Mouse (Mus musculus): ENCODE results near the gene Rap1gap2. TPM values are rescaled to one million over a fixed set of nuclear protein-coding genes. Genes with fewer than 3 reads are reported as not detected.

Gene Rap1gap2
- polyA plus RNA-seq, 1 experiment from 2014 or later, result 13.1 TPM

GRCm38 (mm10) chr11:74619201-74619955, 8.7 kb upstream of the Rap1gap2 start, which contains the start of gene Ccdc92b:
TSS of gene Ccdc92b (plus strand) at chr11:74619605.
- H3K36me3 ChIP-seq, result no peaks in the 10 kb centered on the region
- peak within 1 kb of the TSS; percentile 36 for H3K4me3 ChIP-seq (replicated peaks)
- H3K27ac ChIP-seq, result no peak within 1 kb of the TSS
- WGBS, result 1% methylated on average over 60 of the region's 63 CpGs
- peak; percentile 77 for ATAC-seq (ENCODE audit: insufficient read depth, low FRiP score, low read depth)
- H3K27me3 ChIP-seq (replicated peaks), result peaks cover 29% of the 10 kb centered on the region
- 0 out of 2 replicates have a peak, but pooled peaks cover 6% of the 10 kb centered on the region for H3K4me1 ChIP-seq
- H3K9ac ChIP-seq, result no peak within 1 kb of the TSS
- no peaks in the 10 kb centered on the region for H3K9me3 ChIP-seq
- H3K4me2 ChIP-seq, result peak within 1 kb of the TSS; percentile 58

- ATAC-seq (ENCODE audit: insufficient read depth, low FRiP score, low read depth), result no peak
- Histone ChIP-seq H3K27ac (no peak overlapping the region), H3K4me2 (no peak overlapping the region), H3K9ac (no peak overlapping the region), H3K4me1 (peaks cover 9% of the 10 kb centered on the region; the same call in 1 of the 2 replicates), H3K9me3 (no peaks in the 10 kb centered on the region), H3K36me3 (no peaks in the 10 kb centered on the region), H3K27me3 (replicated peaks) (peaks cover 35% of the 10 kb centered on the region), H3K4me3 (replicated peaks) (no peak overlapping the region)
- WGBS, result 42% methylated on average over 5 of the region's 5 CpGs
Measured at GRCm38 (mm10) chr11:74615571-74615970, 4.9 kb upstream of the Rap1gap2 start.

- no peak for ATAC-seq (ENCODE audit: insufficient read depth, low FRiP score, low read depth)
- Histone ChIP-seq H3K4me3 (replicated peaks) (no peak overlapping the region), H3K36me3 (no peaks in the 10 kb centered on the region), H3K4me2 (no peak overlapping the region), H3K9ac (no peak overlapping the region), H3K27me3 (replicated peaks) (peaks cover 31% of the 10 kb centered on the region), H3K4me1 (peaks cover 8% of the 10 kb centered on the region; the same call in 1 of the 2 replicates), H3K9me3 (no peaks in the 10 kb centered on the region), H3K27ac (no peak overlapping the region)
- WGBS, result 65% methylated on average over 4 of the region's 4 CpGs
Measured at GRCm38 (mm10) chr11:74613428-74613827, 2.7 kb upstream of the Rap1gap2 start.

GRCm38 (mm10) chr11:74611437-74611836, 722 bp upstream of the Rap1gap2 start:
- H3K4me2 ChIP-seq, result 0 out of 2 replicates have a peak overlapping the region, but pooled peaks have one; percentile 67
- H3K4me3 ChIP-seq (replicated peaks), result no peak overlapping the region
- WGBS, result 14% methylated on average over 7 of the region's 7 CpGs
- ATAC-seq (ENCODE audit: insufficient read depth, low FRiP score, low read depth), result peak; percentile 50; the same call in 1 of the 2 replicates
- H3K4me1 ChIP-seq, result peaks cover 8% of the 10 kb centered on the region; the same call in 1 of the 2 replicates
- no peak overlapping the region for H3K27ac ChIP-seq
- H3K9me3 ChIP-seq, result no peaks in the 10 kb centered on the region
- H3K27me3 ChIP-seq (replicated peaks), result peaks cover 31% of the 10 kb centered on the region
- H3K9ac ChIP-seq, result no peak overlapping the region
- H3K36me3 ChIP-seq, result no peaks in the 10 kb centered on the region

GRCm38 (mm10) chr11:74610068-74610467, 647 bp downstream of the Rap1gap2 start:
- Histone ChIP-seq H3K4me1 (peaks cover 8% of the 10 kb centered on the region; the same call in 1 of the 2 replicates), H3K9me3 (no peaks in the 10 kb centered on the region), H3K4me2 (peak overlapping the region; percentile 67), H3K27me3 (replicated peaks) (peaks cover 28% of the 10 kb centered on the region), H3K9ac (no peak overlapping the region), H3K27ac (no peak overlapping the region), H3K4me3 (replicated peaks) (no peak overlapping the region), H3K36me3 (no peaks in the 10 kb centered on the region)
- WGBS, result 32% methylated on average over 5 of the region's 5 CpGs
- no peak for ATAC-seq (ENCODE audit: insufficient read depth, low FRiP score, low read depth)

- no peaks in the 10 kb centered on the region for H3K36me3 ChIP-seq
- no peak overlapping the region for H3K4me2 ChIP-seq
- H3K27ac ChIP-seq, result no peak overlapping the region
- no peak overlapping the region for H3K4me3 ChIP-seq (replicated peaks)
- no peaks in the 10 kb centered on the region for H3K27me3 ChIP-seq (replicated peaks)
- H3K9ac ChIP-seq, result no peak overlapping the region
- H3K4me1 ChIP-seq, result no peaks in the 10 kb centered on the region
- H3K9me3 ChIP-seq, result no peaks in the 10 kb centered on the region
- no peak for ATAC-seq (ENCODE audit: insufficient read depth, low FRiP score, low read depth)
- 91% methylated on average over 1 of the region's 1 CpGs for WGBS
Measured at GRCm38 (mm10) chr11:74602286-74602685, 8.4 kb downstream of the Rap1gap2 start.

GRCm38 (mm10) chr11:74597990-74598337, 12.8 kb downstream of the Rap1gap2 start:
- H3K4me2 ChIP-seq, result no peak overlapping the region
- ATAC-seq (ENCODE audit: insufficient read depth, low FRiP score, low read depth), result no peak
- H3K36me3 ChIP-seq, result no peaks in the 10 kb centered on the region

GRCm38 (mm10) chr11:74597283-74597989, 13.3 kb downstream of the Rap1gap2 start:
- 52% methylated on average over 4 of the region's 4 CpGs for WGBS
- H3K27ac ChIP-seq, result peak overlapping the region; percentile 7; the same call in 1 of the 2 replicates
- H3K4me2 ChIP-seq, result no peak overlapping the region
- no peak overlapping the region for H3K9ac ChIP-seq
- no peaks in the 10 kb centered on the region for H3K9me3 ChIP-seq
- no peak overlapping the region for H3K4me3 ChIP-seq (replicated peaks)
- 0 out of 2 replicates have a peak, but pooled peaks cover 3% of the 10 kb centered on the region for H3K27me3 ChIP-seq (replicated peaks)
- no peaks in the 10 kb centered on the region for H3K36me3 ChIP-seq
- peak; percentile 80 for ATAC-seq (ENCODE audit: insufficient read depth, low FRiP score, low read depth)
- 0 out of 2 replicates have a peak, but pooled peaks cover 3% of the 10 kb centered on the region for H3K4me1 ChIP-seq

More at GRCm38 (mm10) chr11:74597990-74598337, 12.8 kb downstream of the Rap1gap2 start:
- Histone ChIP-seq H3K9ac (no peak overlapping the region), H3K27ac (no peak overlapping the region; the same call in 1 of the 2 replicates), H3K9me3 (no peaks in the 10 kb centered on the region), H3K27me3 (replicated peaks) (no peaks in the 10 kb centered on the region), H3K4me3 (replicated peaks) (no peak overlapping the region), H3K4me1 (0 out of 2 replicates have a peak, but pooled peaks cover 3% of the 10 kb centered on the region)

GRCm38 (mm10) chr11:74592246-74592645, 18.5 kb downstream of the Rap1gap2 start:
- Histone ChIP-seq H3K4me2 (no peak overlapping the region), H3K27me3 (replicated peaks) (peaks cover 46% of the 10 kb centered on the region), H3K4me1 (0 out of 2 replicates have a peak, but pooled peaks cover 12% of the 10 kb centered on the region), H3K4me3 (replicated peaks) (no peak overlapping the region), H3K9ac (no peak overlapping the region), H3K36me3 (no peaks in the 10 kb centered on the region), H3K9me3 (no peaks in the 10 kb centered on the region), H3K27ac (no peak overlapping the region)
- WGBS, result 74% methylated on average over 3 of the region's 3 CpGs
- ATAC-seq (ENCODE audit: insufficient read depth, low FRiP score, low read depth), result no peak

GRCm38 (mm10) chr11:74590691-74591090, 20.0 kb downstream of the Rap1gap2 start:
- Histone ChIP-seq H3K4me3 (replicated peaks) (no peak overlapping the region), H3K9ac (no peak overlapping the region), H3K36me3 (no peaks in the 10 kb centered on the region), H3K4me1 (0 out of 2 replicates have a peak, but pooled peaks cover 9% of the 10 kb centered on the region), H3K4me2 (no peak overlapping the region), H3K27me3 (replicated peaks) (peaks cover 46% of the 10 kb centered on the region), H3K9me3 (no peaks in the 10 kb centered on the region), H3K27ac (no peak overlapping the region)
- WGBS, result 36% methylated on average over 13 of the region's 13 CpGs
- ATAC-seq (ENCODE audit: insufficient read depth, low FRiP score, low read depth), result no peak

- Histone ChIP-seq H3K9ac (no peak overlapping the region), H3K36me3 (no peaks in the 10 kb centered on the region), H3K4me2 (peak overlapping the region; percentile 67), H3K27me3 (replicated peaks) (peaks cover 46% of the 10 kb centered on the region), H3K27ac (no peak overlapping the region), H3K4me3 (replicated peaks) (peak overlapping the region; percentile 37), H3K9me3 (no peaks in the 10 kb centered on the region), H3K4me1 (0 out of 2 replicates have a peak, but pooled peaks cover 9% of the 10 kb centered on the region)
- 2% methylated on average over 25 of the region's 25 CpGs for WGBS
- ATAC-seq (ENCODE audit: insufficient read depth, low FRiP score, low read depth), result no peak
Measured at GRCm38 (mm10) chr11:74590239-74590596, 20.5 kb downstream of the Rap1gap2 start.
